Mouse (Mus musculus): ENCODE results near the gene Eps15.

DNA sequence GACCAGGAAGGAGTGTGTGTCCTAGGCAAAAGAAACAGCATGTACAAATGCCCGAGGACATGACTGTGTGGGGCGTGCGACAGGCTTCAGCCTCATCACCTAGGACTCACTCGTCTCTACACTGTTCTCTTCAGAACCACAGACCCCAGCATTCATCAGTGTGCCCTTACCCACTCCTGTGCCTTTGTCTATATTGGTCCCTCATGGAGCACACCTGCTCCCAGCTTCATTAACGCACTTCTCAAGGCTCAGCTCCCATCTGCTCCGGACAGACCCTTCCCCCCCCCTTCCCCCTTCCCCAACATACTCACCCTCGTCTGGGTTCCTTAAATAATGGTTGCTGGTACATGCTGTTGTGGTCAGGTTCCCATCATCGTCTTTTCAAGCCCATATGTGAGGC is 125.3 kb downstream of the Eps15 start:
- no peak for TF ChIP-seq CTCF (IDR thresholded peaks at IDR 0.05; ENCODE audit: low read depth)
- TF ChIP-seq EP300 (IDR thresholded peaks at IDR 0.05; ENCODE audit: low read depth), result no peak

Measured in liver, embryonic 14.5 days (tissue).